Mouse (Mus musculus) layer of hippocampus, postnatal 14 days (tissue): Measurements from ENCODE around the gene Kras. TPM values are rescaled to one million over a fixed set of nuclear protein-coding genes. Genes with fewer than 3 reads are reported as not detected.

Source experiments
- DNase-seq, 2 experiments: peaks; one replicate each; pipeline ENCODE4 v3.0.0; 2021 to 2022; ENCODE audit warnings: low spot score in 2 of 2, mixed read lengths in 1 of 2
- total RNA-seq, 2 experiments: library from RNA; stranded (reverse); gene quantifications; 2 replicates each; pipeline ENCODE4 v1.2.3; 2021

The Kras gene
- total RNA-seq, 2 experiments from 2014 or later: 70.7 to 77.2 TPM

GRCm38 (mm10) chr6:145249291-145250184 lies 501 bp downstream of the Kras start:
- DNase-seq: peak; percentile 24 to 29

- DNase-seq: no peak
These were observed 2.2 kb downstream of the Kras start for GRCm38 (mm10) chr6:145247886-145248285.

- DNase-seq: no peak
These were observed 3.2 kb downstream of the Kras start for GRCm38 (mm10) chr6:145246841-145247240.

GRCm38 (mm10) chr6:145242521-145242920 lies 7.5 kb downstream of the Kras start:
- DNase-seq: no peak

- no peak for DNase-seq
These were observed 9.8 kb downstream of the Kras start for GRCm38 (mm10) chr6:145240285-145240684.

GRCm38 (mm10) chr6:145237148-145237547 lies 12.9 kb downstream of the Kras start:
- no peak for DNase-seq

GRCm38 (mm10) chr6:145235367-145235766 lies 14.7 kb downstream of the Kras start:
- DNase-seq: no peak

GRCm38 (mm10) chr6:145234391-145234790 lies 15.6 kb downstream of the Kras start:
- no peak for DNase-seq

GRCm38 (mm10) chr6:145226296-145226695 lies 23.7 kb downstream of the Kras start:
- DNase-seq: no peak

- DNase-seq: no peak
These were observed 25.8 kb downstream of the Kras start for GRCm38 (mm10) chr6:145224246-145224645.

GRCm38 (mm10) chr6:145215826-145216225 lies 34.2 kb downstream of the Kras start:
- no peak for DNase-seq

- DNase-seq: no peak
These were observed 36.1 kb downstream of the Kras start for GRCm38 (mm10) chr6:145213916-145214315.

- DNase-seq: no peak
These were observed 38.4 kb downstream of the Kras start for GRCm38 (mm10) chr6:145211376-145212305.

- peak; percentile 95 to 99 for DNase-seq
These were observed 39.2 kb downstream of the Kras start, which contains the start of the genes Casc1 and Etfrf1 for GRCm38 (mm10) chr6:145210816-145211338. Gene Casc1, minus strand, starts transcription at chr6:145211005. Gene Etfrf1, plus strand, starts transcription at chr6:145211134.

- DNase-seq: peak in 1 of 2 experiments; percentile 45
These were observed 39.9 kb downstream of the Kras start for GRCm38 (mm10) chr6:145210056-145210680.

- no peak for DNase-seq
These were observed 44.9 kb downstream of the Kras start for GRCm38 (mm10) chr6:145205142-145205541.

- DNase-seq: no peak
These were observed 45.6 kb downstream of the Kras start for GRCm38 (mm10) chr6:145204440-145204839.

GRCm38 (mm10) chr6:145202432-145203125 lies 47.5 kb downstream of the Kras start:
- DNase-seq: no peak

GRCm38 (mm10) chr6:145197949-145198686 lies 51.9 kb downstream of the Kras start:
- DNase-seq: no peak

- no peak for DNase-seq
These were observed 56.6 kb downstream of the Kras start for GRCm38 (mm10) chr6:145193446-145193845.
